Mouse (Mus musculus) bone marrow macrophage, adult 2 months (primary cell): ENCODE measurements around the gene Sympk. TPM values are rescaled to one million over a fixed set of nuclear protein-coding genes. Genes with fewer than 3 reads are reported as not detected.

Source experiments
- H3K27ac ChIP-seq: 2 replicates; pipeline ENCODE4 v1.5.1; 2012; ENCODE audit warnings: low read depth, low read length; ENCODE audit not compliant: insufficient read depth
- H3K4me1 ChIP-seq: 2 replicates; pipeline ENCODE4 v1.6.1; 2012; ENCODE audit warnings: low read length; ENCODE audit not compliant: control insufficient read depth, insufficient read depth
- H3K4me3 ChIP-seq: 2 replicates; pipeline ENCODE4 v1.5.1; 2012; ENCODE audit warnings: mild to moderate bottlenecking, low read length, moderate library complexity; ENCODE audit not compliant: insufficient read depth
- CTCF ChIP-seq: IDR thresholded peaks from 2 replicates; pipeline ENCODE4 v1.5.1; 2012; ENCODE audit warnings: low read depth, mild to moderate bottlenecking, low read length, moderate library complexity
- POLR2A ChIP-seq: IDR thresholded peaks from 2 replicates; pipeline ENCODE4 v1.6.1; 2012; ENCODE audit warnings: mild to moderate bottlenecking, low read depth, low read length, borderline replicate concordance
- polyA plus RNA-seq: library from polyadenylated mRNA; stranded (reverse); fragments of >200 nt; gene quantifications from 2 replicates; pipeline ENCODE4 v1.2.4, GENCODE M21; 2012; ENCODE audit not compliant: missing spikeins, insufficient read depth, insufficient read length

Sympk gene
- polyA plus RNA-seq, 1 experiment = 64.4 TPM

DNA sequence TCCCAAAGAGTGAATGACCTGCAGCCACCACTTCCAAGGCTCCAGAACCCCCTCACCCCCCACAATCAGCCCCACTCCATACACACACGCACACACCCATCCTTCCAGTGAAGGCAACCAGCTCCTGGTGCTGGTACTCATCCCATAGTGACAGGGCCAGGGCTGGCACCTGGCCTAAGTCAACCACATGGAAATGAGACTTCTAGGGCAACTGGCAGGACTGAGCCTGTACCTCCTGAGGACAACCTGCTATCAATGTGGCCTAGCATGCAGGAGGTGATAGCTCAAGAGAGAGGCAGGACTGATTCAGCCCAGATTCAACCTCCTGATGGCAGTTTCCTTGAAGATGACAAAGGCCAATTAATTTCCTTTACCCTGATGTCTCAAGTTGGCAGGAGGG is 76.1 kb downstream of the Sympk start:
- TF ChIP-seq CTCF (no peak), POLR2A (no peak)
- Histone ChIP-seq H3K27ac (no peak overlapping the region), H3K4me1 (peaks cover 13% of the 10 kb centered on the region), H3K4me3 (no peak overlapping the region)

DNA sequence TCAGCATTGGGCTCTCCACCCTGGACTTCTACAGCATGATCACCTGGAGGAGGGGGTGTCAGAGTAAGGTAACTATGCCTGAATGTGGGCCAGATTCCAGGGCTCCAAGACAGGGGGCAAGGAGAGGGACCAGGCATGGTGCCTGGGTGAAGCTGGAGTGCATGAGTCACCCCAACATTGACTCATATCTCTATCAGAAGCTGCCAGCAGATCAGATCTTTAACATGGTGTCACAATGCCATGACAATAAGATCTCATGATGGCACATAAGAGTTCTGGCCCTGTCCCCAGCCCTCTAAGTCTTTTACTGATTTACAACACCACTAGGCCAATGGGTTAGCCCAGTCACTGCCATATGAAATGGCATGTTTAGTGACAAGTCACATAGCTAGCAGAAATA is 79.6 kb downstream of the Sympk start:
- Histone ChIP-seq H3K4me1 (peaks cover 13% of the 10 kb centered on the region), H3K27ac (no peak overlapping the region), H3K4me3 (no peak overlapping the region)
- TF ChIP-seq POLR2A (no peak), CTCF (no peak)

Other genes starting within 250 kb of the Sympk start
- not detected in 2 replicates for gene Psg19, start 225.9 kb upstream of the Sympk start, polyA plus RNA-seq
- not detected in 2 replicates for gene Psg17, start 202.8 kb upstream of the Sympk start, polyA plus RNA-seq
- gene Mill2, start 184.4 kb upstream of the Sympk start, polyA plus RNA-seq = 3.2 and 5.7 TPM in 2 replicates
- gene Pglyrp1, start 153.0 kb upstream of the Sympk start, polyA plus RNA-seq = not detected in 2 replicates
- 18.1 and 21.2 TPM in 2 replicates for gene Ccdc61, start 114.0 kb upstream of the Sympk start, polyA plus RNA-seq
- gene Nova2, start 98.5 kb upstream of the Sympk start, polyA plus RNA-seq = 0.12 TPM in 1 of 2 replicates, not detected in the other
- not detected in 2 replicates for gene Nanos2, start 37.0 kb upstream of the Sympk start, polyA plus RNA-seq
- gene Mypop, start 33.1 kb upstream of the Sympk start, polyA plus RNA-seq = 1.0 and 1.2 TPM in 2 replicates
- gene Irf2bp1, start 20.3 kb upstream of the Sympk start, polyA plus RNA-seq = 16.4 and 17.5 TPM in 2 replicates
- not detected in 2 replicates for gene Foxa3, start 839 bp upstream of the Sympk start, polyA plus RNA-seq
- not detected in 2 replicates for gene Rsph6a, start 30.3 kb downstream of the Sympk start, polyA plus RNA-seq
- 1.7 and 2.6 TPM in 2 replicates for gene Dmwd, start 51.9 kb downstream of the Sympk start, polyA plus RNA-seq
- gene Dmpk, start 59.5 kb downstream of the Sympk start, polyA plus RNA-seq = 2.9 and 4.2 TPM in 2 replicates
- 0.36 and 0.44 TPM in 2 replicates for gene Six5, start 70.2 kb downstream of the Sympk start, polyA plus RNA-seq
- gene Gm4969, start 94.0 kb downstream of the Sympk start, polyA plus RNA-seq = not detected in 2 replicates
- gene Fbxo46, start 95.5 kb downstream of the Sympk start, polyA plus RNA-seq = 7.1 and 8.2 TPM in 2 replicates
- gene Qpctl, start 124.9 kb downstream of the Sympk start, polyA plus RNA-seq = 10.4 and 11.8 TPM in 2 replicates
- 26.4 and 27.9 TPM in 2 replicates for gene Snrpd2, start 125.3 kb downstream of the Sympk start, polyA plus RNA-seq
- not detected in 2 replicates for gene Gipr, start 141.8 kb downstream of the Sympk start, polyA plus RNA-seq
- 12.2 and 17.8 TPM in 2 replicates for gene Eml2, start 152.0 kb downstream of the Sympk start, polyA plus RNA-seq
- gene Gpr4, start 188.2 kb downstream of the Sympk start, polyA plus RNA-seq = not detected in 2 replicates
- 20.0 and 22.0 TPM in 2 replicates for gene Opa3, start 204.0 kb downstream of the Sympk start, polyA plus RNA-seq
- 178 and 187 TPM in 2 replicates for gene Vasp, start 247.4 kb downstream of the Sympk start, polyA plus RNA-seq